Mouse (Mus musculus): ENCODE data around the gene Pitpnb.

The Pitpnb gene

DNA sequence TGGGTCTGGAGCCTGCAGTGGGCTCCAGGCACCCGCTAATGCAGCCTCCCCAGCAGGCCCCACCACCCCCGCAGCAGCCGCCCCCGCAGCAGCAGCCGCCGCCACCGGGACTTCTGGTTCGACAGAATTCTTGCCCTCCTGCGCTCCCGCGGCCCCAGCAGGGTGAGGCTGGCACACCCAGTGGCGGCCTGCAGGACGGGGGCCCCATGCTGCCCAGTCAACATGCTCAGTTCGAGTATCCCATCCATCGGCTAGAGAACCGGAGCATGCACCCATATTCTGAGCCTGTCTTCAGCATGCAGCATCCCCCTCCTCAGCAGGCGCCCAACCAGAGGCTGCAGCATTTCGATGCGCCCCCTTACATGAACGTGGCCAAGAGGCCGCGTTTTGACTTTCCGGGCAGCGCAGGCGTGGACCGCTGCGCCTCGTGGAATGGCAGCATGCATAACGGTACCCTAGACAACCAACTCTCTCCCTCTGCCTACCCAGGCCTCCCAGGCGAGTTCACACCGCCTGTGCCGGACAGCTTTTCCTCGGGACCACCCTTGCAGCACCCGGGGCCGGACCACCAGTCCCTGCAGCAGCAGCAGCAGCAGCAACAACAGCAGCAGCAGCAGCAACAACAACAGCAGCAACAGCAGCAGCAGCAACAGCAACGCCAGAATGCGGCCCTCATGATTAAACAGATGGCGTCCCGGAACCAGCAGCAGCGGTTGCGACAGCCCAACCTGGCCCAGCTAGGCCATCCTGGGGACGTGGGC lies 88.7 kb downstream of the Pitpnb start:
- no peak for DNase-seq (ENCODE audit: extremely low read depth, insufficient read length, low spot score)

DNA sequence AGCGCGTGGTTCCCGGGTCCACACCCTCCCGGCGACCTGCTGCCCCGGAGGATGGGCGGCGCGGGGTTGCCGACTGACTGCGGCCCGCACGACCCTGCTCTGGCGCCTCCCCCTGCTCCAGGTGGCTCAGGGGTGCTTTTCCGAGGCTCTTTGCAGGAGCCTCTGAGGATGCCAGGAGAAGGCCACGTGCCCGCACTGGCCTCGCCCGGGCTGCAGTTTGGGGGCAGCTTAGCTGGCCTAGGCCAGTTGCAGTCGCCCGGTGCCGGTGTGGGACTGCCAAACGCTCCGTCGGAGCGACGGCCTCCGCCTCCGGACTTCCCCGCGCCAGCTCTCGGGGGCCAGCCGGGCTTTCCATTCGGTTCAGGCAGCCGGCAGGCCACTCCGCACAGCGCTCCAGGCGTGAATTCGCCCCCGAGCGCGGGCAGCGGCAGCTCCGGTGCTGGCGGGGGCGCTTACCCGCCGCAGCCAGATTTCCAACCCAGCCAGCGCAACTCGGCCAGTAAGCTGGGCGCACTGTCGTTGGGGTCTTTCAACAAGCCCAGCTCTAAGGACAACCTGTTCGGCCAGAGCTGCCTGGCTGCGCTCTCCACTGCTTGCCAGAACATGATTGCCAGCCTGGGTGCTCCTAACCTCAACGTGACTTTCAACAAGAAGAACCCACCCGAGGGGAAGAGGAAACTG lies 89.6 kb downstream of the Pitpnb start:
- no peak for DNase-seq (ENCODE audit: extremely low read depth, insufficient read length, low spot score)

GRCm38 (mm10) chr5:111420896-111421295 lies 90.3 kb downstream of the Pitpnb start:
- DNase-seq (ENCODE audit: extremely low read depth, insufficient read length, low spot score), result no peak

DNA sequence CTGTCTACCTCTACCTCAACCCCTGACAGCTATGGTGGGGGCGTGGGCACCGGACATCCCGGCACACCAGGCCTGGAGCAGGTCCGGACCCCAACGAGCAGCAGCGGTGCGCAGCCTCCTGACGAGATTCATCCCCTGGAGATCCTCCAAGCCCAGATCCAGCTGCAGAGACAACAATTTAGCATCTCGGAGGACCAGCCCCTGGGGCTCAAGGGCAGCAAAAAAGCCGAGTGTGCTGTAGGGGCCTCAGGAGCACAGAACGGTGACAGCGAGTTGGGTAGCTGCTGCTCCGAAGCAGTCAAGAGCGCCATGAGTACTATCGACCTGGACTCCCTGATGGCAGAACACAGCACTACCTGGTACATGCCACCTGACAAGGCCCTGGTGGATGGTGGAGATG lies 90.9 kb downstream of the Pitpnb start:
- DNase-seq (ENCODE audit: extremely low read depth, insufficient read length, low spot score), result no peak

DNA sequence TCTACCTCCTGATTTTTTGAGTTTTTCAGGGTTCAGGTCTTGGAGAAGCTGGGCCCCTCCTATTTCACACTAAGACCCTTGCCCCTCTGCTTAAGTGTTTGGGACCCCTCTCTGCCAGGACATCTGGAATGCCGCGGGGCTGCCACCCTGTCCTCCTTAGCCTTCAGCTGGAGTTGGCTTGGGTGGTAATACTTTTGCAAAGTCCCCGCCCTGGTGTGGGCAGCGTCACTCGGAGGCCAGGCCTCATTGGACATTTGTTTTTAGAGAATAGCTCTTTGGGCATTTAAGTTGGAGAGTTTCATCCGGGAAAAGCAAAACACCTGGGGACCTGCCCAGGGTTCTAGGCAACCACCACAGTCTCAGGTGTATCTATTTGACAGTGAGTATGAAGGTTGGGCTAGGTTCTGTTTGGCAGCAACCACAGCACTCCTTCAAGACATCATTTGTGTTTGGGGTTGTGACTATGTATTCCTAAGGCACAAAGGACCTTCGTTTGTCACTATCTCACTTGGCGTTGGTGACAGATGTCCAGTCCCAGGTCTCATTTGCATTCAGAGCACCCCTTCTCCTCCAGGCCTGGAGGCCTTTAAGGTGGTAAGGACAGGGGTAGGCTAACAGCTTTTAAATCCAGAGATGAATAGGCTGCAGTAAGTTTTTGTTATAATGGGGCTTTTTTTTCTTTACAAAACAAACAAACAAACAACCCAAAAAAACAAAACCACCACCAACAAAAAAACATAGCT lies 91.7 kb downstream of the Pitpnb start:
- DNase-seq (ENCODE audit: extremely low read depth, insufficient read length, low spot score), result no peak

- DNase-seq (ENCODE audit: extremely low read depth, insufficient read length, low spot score), result no peak
These were observed 92.4 kb downstream of the Pitpnb start for GRCm38 (mm10) chr5:111423011-111423410.

DNA sequence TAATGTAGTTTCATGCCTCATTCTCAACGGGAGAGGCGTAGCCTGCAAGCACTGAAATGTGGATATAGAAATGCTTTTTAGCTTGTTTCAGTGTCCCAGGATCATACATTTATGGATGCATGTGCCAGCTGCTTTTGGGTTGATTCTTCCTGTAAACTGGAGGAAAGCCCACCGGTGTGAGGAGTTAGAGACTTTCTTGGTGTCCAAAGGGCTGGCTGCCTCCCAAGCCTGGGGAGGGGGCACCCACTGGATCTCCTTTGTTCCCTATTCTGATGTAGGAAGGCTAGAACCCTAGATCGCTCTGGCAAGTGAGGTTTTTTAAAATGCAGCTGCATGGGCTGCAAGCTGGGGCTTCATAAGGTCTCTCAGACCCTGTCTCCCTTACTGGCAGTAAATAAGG lies 93.1 kb downstream of the Pitpnb start:
- DNase-seq (ENCODE audit: extremely low read depth, insufficient read length, low spot score), result no peak

DNA sequence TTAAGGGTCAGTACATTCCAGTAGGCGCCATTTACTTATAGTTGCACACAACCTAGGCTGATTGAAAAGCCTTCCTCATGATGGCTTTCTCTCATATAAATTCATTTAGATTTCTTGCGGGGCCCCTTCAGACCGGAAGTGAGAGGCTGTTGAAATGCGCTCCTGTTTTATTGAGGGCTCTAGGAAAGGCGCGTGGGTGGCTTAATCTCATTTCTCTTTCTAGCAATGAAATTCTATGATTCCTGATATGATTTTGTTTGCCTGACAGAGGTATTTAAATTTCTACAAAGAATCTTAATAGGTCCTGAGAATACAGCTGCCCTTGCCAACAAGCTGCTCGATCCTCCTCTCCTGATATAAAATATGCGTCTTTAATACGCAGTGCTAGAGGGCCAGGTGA lies 95.2 kb downstream of the Pitpnb start:
- DNase-seq (ENCODE audit: extremely low read depth, insufficient read length, low spot score), result no peak

GRCm38 (mm10) chr5:111426249-111426648 lies 95.7 kb downstream of the Pitpnb start:
- DNase-seq (ENCODE audit: extremely low read depth, insufficient read length, low spot score), result no peak

DNA sequence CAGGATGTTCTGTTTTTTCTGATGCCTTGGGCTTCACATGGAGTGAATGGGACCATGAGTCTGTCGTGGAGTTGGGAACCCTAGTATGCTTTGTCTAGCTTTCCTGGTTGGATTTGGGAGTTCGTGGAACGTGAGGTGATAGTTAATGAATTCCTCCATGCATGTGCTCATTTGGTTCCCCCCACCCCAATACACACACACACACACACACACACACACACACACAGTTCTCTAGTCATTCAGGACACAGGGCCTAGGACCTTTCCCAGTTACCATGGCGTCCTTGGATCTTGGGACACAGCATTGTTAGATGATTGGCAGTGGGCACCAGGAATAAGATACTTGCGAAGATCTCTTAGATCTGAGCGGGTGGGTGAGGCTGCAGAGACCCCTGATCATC lies 98.3 kb downstream of the Pitpnb start:
- no peak for DNase-seq (ENCODE audit: extremely low read depth, insufficient read length, low spot score)

- DNase-seq (ENCODE audit: extremely low read depth, insufficient read length, low spot score), result no peak
These were observed 99.2 kb downstream of the Pitpnb start for GRCm38 (mm10) chr5:111429726-111430125.

DNA sequence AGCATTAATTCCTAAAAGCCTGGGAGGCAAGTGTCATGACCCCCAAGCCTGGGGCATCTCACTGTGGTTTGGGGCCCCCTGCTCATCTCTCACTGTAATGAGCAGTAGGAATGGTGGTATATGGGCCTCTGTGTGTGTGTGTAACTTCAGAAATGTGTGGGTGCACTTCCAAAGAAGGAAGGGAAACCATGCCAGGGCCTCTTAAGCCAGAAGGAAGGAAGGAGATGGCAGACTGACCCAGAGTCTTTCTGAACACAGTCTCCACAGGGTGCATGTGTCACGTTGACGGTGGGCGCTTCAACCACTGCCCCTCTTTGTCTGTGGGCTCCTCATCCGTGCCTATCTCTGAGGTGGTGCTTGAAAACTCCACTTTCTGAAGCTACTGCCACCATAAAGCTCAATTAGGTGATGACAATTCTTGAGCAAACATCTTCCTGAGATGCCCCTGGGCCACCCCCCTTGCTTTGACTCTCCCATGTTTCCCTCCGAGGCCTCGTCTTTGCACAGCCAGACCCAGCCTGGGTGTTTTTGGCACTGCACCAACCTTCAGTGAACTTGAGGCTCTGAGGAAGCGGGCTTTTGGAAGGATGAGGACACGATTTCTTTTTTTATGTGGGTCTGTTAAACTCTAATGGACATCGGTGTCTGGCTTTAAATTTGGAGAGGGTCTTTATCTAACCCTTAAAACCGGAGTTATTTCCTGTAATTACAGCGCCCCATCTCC lies 100.6 kb downstream of the Pitpnb start:
- no peak for DNase-seq (ENCODE audit: extremely low read depth, insufficient read length, low spot score)

GRCm38 (mm10) chr5:111432842-111433241 lies 102.3 kb downstream of the Pitpnb start:
- DNase-seq (ENCODE audit: extremely low read depth, insufficient read length, low spot score), result no peak

DNA sequence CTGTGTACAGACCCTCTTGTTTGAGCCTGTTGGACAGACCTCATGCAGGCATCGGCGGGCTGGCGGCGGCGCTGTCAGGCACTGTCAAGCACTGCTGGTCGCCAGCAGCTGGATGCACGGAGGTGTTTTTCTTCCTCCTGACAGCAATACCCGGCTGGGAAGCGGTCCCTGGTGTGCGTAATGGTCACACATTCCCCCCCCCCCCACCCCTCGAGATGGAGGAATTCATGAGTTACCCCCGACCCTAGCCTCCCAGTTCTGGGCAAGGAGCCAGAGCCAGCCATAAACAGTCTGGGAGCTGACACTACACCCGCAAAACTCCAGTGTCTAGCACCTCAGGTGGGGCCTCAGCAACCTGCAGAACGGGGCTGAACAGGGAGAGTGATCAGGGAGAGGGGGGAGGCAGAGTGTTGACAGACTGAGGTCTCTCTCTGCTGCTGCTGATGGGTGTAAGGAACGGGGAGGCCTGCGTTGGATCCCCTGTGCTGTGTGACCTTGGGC lies 103.8 kb downstream of the Pitpnb start:
- no peak for DNase-seq (ENCODE audit: extremely low read depth, insufficient read length, low spot score)

DNA sequence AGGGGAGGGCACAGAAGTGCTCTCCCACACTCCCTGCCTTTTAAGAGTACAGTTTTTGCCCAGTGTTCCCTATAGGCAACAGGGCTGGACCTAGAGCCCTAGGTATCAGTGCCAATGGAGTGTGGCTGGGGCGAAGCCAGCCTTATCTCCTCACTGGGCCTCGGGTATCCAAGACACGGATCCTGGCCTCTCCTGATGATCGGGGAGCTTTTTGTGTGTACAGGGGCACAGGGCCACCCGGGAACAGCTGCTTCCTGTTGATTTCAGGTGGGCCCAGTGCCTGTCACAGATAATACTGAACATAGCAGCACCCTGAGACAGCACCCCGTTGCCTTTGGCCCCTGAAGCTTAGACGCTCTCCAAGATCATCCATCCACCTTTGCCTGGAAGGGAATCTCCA lies 105.7 kb downstream of the Pitpnb start:
- no peak for DNase-seq (ENCODE audit: extremely low read depth, insufficient read length, low spot score)

DNA sequence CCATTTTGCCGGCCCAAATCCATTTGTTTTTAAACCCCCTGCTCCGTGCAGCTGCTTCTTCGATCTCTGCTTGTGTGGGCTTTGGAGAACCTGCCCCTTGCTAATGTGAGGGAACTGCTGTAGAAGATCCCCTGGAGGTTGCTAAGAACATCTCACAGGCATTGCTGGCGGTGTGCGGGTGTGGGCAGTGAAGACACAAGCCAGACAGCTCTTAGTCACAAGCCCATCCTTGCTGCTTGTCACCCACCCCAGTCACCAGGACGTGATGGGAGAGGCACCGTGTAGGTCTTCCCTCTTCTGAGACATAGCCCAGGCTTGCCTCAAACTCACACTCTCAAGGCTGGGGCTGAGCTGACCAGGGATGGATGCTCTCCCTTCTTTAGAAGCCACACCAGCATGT lies 106.6 kb downstream of the Pitpnb start:
- DNase-seq (ENCODE audit: extremely low read depth, insufficient read length, low spot score), result no peak

Measured in 3134 (cell line).